Mouse (Mus musculus) activated CD4-positive, CD25-positive, alpha-beta regulatory T cell, adult 9 weeks (primary cell): ENCODE results near the gene Gm11562. TPM values are rescaled to one million over a fixed set of nuclear protein-coding genes. Genes with fewer than 3 reads are reported as not detected.

Experiments used
- polyA plus RNA-seq: library from polyadenylated mRNA; unstranded; fragments of 100-300 nt; shearing (Covaris generic); gene quantifications from one replicate; pipeline ENCODE4 v1.2.1, GENCODE M21; 2017

Gm11562 gene
- polyA plus RNA-seq = not detected

GRCm38 (mm10) chr11:99620335-99620734, at the start of gene Gm11562:
TSS of gene Gm11562 (minus strand) at chr11:99620435.

GRCm38 (mm10) chr11:99665860-99666259, 45.6 kb upstream of the Gm11562 start, which contains the start of gene Krtap4-6:
TSS of gene Krtap4-6 (minus strand) at chr11:99665960.

DNA sequence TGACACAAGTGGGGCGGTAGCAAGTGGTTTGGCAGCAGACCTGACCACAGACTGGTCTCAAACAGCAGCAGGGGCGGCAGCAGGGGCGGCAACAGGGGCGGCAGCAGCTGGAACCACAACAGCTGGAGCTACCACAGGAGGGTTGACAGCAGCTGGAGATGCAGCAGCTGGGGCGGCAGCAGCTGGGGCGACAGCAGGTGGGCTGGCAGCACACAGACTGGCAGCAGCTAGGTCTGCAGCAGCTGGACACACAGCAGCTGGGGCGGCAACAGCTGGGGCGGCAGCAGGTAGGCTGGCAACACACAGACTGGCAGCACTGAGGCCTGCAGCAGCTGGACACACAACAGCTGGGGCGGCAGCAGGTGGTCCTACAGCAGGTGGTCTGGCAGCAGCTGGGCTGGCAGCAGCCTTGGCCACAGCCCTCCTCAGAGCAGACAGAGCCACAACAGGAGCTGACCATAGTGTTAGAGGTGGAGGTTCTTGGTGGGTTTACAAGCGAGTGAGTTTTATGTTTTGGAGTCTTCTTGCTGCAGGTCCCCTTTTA, 38.3 kb upstream of the Gm11562 start, which contains the start of gene Gm11563:
TSS of gene Gm11563 (minus strand) at position 494 of the 544 bp plus-strand sequence.

DNA sequence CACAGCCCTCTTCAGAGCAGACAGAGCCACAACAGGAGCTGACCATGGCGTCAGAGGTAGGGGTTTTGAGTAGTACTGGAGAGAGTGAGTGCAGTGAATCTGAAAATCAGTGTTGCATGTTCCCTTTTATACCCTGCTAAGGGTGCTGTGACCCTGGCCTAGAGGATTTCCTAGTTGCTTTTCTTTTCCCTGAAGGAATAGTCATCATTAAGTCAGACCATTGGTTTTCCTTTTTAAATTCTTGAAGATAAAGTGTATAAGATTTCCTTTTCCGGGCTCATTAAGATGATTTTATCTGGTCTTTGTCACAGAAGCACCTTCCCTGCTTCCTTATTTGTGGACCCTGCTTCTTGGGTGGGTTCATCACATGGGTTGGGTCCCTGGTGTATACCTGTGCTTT, 29.9 kb upstream of the Gm11562 start, which contains the start of gene Gm11555:
TSS of gene Gm11555 (minus strand) at position 101 of the 400 bp plus-strand sequence.

DNA sequence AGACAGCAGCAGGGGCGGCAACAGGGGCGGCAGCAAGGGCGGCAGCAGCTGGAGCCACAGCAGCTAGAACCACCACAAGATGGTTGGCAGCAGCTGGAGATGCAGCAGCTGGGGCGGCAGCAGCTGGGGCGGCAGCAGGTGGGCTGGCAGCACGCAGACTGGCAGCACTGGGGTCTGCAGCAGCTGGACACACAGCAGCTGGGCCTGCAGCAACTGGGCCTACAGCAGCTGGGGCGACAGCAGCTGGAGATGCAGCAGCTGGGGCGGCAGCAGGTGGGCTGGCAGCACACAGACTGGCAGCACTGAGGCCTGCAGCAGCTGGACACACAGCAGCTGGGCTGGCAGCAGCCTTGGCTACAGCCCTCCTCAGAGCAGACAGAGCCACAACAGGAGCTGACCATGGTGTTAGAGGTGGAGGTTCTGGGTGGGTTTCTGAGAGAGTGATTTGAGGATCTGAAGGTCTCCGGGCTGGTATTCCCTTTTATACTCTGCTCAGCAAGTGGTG, 23.5 kb upstream of the Gm11562 start, which contains the start of gene Krtap4-7:
TSS of gene Krtap4-7 (minus strand) at position 455 of the 505 bp plus-strand sequence.

DNA sequence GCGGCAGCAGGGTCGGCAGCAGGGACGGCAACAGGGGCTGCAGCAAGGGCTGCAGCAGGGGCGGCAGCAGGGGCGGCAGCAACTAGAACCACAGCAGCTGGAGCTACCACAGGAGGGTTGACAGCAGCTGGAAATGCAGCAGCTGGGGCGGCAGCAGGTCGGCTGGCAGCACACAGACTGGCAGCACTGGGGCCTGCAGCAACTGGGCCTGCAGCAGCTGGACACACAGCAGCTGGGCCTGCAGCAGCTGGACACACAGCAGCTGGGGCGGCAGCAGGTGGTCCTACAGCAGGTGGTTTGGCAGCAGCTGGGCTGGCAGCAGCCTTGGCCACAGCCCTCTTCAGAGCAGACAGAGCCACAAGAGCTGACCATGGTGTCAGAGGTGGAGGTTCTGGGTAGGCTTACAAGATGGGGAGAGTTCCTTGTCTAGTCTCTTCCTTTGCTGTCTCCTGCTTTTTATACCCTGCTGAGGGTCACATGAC, 14.5 kb upstream of the Gm11562 start, which contains the start of gene Krtap4-2:
TSS of gene Krtap4-2 (minus strand) at position 432 of the 482 bp plus-strand sequence.

GRCm38 (mm10) chr11:99628138-99628537, 7.9 kb upstream of the Gm11562 start, which contains the start of gene Krtap4-1:
TSS of gene Krtap4-1 (minus strand) at chr11:99628238.

DNA sequence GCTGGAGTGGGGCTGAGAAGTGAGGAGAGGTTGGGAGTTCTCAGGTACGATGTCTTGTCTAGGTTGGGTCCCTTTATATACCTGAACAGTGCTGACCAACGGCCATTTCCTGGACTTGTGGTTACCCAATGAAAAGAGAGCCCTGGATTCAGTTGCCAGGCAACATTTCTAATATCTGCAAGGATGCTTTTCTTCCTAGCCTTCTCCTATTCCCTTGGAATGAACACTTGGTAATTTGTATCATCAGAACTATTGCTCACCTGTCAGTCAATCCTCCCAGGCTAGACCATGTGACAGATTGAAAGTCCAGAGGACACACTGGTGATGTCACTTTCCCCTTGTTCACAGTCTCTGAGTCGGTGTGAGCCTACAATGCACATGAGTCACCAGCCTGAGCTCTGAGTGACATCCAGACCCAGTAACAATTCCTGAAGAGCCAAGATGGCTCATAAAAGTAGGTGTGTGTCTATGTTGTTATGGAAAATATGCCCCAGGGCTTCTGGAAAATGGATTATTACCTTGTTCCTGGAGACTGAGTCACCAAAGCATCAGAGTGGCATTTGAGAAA, 5.4 kb downstream of the Gm11562 start, which contains the start of gene Krtap2-4:
TSS of gene Krtap2-4 (minus strand) at position 51 of the 568 bp plus-strand sequence.

GRCm38 (mm10) chr11:99610089-99610488, 10.1 kb downstream of the Gm11562 start, which contains the start of gene Gm11937:
TSS of gene Gm11937 (minus strand) at chr11:99610189.

GRCm38 (mm10) chr11:99603208-99603607, 17.0 kb downstream of the Gm11562 start, which contains the start of gene Gm11938:
TSS of gene Gm11938 (minus strand) at chr11:99603308.

DNA sequence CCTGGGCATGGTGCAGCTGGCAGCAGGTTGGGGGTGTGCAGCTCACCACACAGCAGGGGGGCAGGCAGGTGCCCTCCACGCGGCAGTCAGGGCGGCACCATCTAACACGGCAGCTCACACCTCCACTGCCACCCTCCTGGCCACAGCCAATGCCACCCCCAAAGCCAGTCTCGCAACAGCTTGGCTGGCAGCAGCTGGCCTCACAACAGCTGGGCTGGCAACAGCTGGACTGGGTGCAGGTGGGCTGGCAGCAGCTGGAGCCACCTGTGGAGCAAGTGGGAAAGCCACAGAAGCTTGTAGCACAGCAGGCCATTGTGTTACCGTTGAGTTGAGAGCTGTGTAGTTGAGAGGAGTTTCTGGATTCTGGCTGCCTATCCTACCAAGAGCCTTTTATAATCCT, 22.5 kb downstream of the Gm11562 start, which contains the start of gene Krtap9-3:
TSS of gene Krtap9-3 (minus strand) at position 364 of the 400 bp plus-strand sequence.

DNA sequence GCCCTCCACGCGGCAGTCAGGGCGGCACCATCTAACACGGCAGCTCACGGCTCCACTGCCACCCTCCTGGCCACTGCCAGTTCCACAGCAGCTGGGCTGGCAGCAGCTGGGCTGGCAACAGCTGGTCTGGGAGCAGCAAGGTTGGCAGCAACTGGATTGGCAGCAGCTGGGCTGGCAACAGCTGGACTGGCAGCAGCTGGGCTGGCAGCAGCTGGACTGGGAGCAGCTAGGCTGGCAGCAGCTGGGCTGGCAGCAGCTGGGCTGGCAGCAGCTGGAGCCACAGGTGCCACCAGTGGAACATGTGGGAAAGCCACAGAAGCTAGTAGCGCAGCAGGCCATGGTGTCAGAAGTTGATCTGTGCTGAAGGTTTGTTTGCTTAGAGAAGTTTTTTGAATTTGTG, 29.3 kb downstream of the Gm11562 start, which contains the start of gene Krtap1-3:
TSS of gene Krtap1-3 (minus strand) at position 359 of the 400 bp plus-strand sequence.

GRCm38 (mm10) chr11:99583245-99583704, 37.0 kb downstream of the Gm11562 start, which contains the start of gene Krtap1-4:
TSS of gene Krtap1-4 (minus strand) at chr11:99583654.

GRCm38 (mm10) chr11:99580636-99581035, 39.6 kb downstream of the Gm11562 start, which contains the start of gene Krtap1-5:
TSS of gene Krtap1-5 (minus strand) at chr11:99581016.

Other genes starting within 250 kb of the Gm11562 start
- not detected for gene Krt28, start 245.5 kb downstream of the Gm11562 start, polyA plus RNA-seq
- 12.6 TPM for gene Krt10, start 231.1 kb downstream of the Gm11562 start, polyA plus RNA-seq
- not detected for gene Krt12, start 198.2 kb downstream of the Gm11562 start, polyA plus RNA-seq
- gene Krt20, start 182.3 kb downstream of the Gm11562 start, polyA plus RNA-seq = not detected
- not detected for gene Krt23, start 127.3 kb downstream of the Gm11562 start, polyA plus RNA-seq
- gene Krt39, start 99.1 kb downstream of the Gm11562 start, polyA plus RNA-seq = not detected
- gene Krt40, start 77.3 kb downstream of the Gm11562 start, polyA plus RNA-seq = not detected
- gene Krtap3-3, start 69.6 kb downstream of the Gm11562 start, polyA plus RNA-seq = not detected
- gene Krtap3-2, start 63.6 kb downstream of the Gm11562 start, polyA plus RNA-seq = not detected
- not detected for gene Gm11939, start 61.0 kb downstream of the Gm11562 start, polyA plus RNA-seq
- not detected for gene Krtap3-1, start 53.8 kb downstream of the Gm11562 start, polyA plus RNA-seq
- not detected for gene Krtap1-5, start 39.4 kb downstream of the Gm11562 start, polyA plus RNA-seq
- not detected for gene Krtap1-4, start 36.8 kb downstream of the Gm11562 start, polyA plus RNA-seq
- not detected for gene Krtap1-3, start 29.1 kb downstream of the Gm11562 start, polyA plus RNA-seq
- not detected for gene Krtap9-3, start 22.3 kb downstream of the Gm11562 start, polyA plus RNA-seq
- gene Gm11938, start 17.1 kb downstream of the Gm11562 start, polyA plus RNA-seq = not detected
- not detected for gene Gm11937, start 10.2 kb downstream of the Gm11562 start, polyA plus RNA-seq
- gene Krtap2-4, start 5.6 kb downstream of the Gm11562 start, polyA plus RNA-seq = not detected
- gene Krtap4-1, start 7.8 kb upstream of the Gm11562 start, polyA plus RNA-seq = not detected
- gene Krtap4-2, start 14.6 kb upstream of the Gm11562 start, polyA plus RNA-seq = not detected
- gene Krtap4-7, start 23.7 kb upstream of the Gm11562 start, polyA plus RNA-seq = not detected
- not detected for gene Gm11555, start 29.8 kb upstream of the Gm11562 start, polyA plus RNA-seq
- gene Gm11563, start 38.5 kb upstream of the Gm11562 start, polyA plus RNA-seq = not detected
- gene Krtap4-6, start 45.5 kb upstream of the Gm11562 start, polyA plus RNA-seq = not detected
- not detected for gene Gm14190, start 70.3 kb upstream of the Gm11562 start, polyA plus RNA-seq
- not detected for gene Gm14180, start 113.9 kb upstream of the Gm11562 start, polyA plus RNA-seq
- gene Gm11595, start 152.5 kb upstream of the Gm11562 start, polyA plus RNA-seq = not detected
- gene Krtap4-8, start 160.3 kb upstream of the Gm11562 start, polyA plus RNA-seq = not detected
- gene Krtap4-9, start 164.8 kb upstream of the Gm11562 start, polyA plus RNA-seq = not detected
- not detected for gene Gm11596, start 173.0 kb upstream of the Gm11562 start, polyA plus RNA-seq
- not detected for gene Gm11569, start 178.5 kb upstream of the Gm11562 start, polyA plus RNA-seq
- gene Gm11554, start 184.0 kb upstream of the Gm11562 start, polyA plus RNA-seq = not detected
- gene Krtap4-13, start 189.5 kb upstream of the Gm11562 start, polyA plus RNA-seq = not detected
- gene Gm11564, start 195.2 kb upstream of the Gm11562 start, polyA plus RNA-seq = not detected
- not detected for gene 2300003K06Rik, start 217.6 kb upstream of the Gm11562 start, polyA plus RNA-seq
- not detected for gene Krtap4-16, start 231.2 kb upstream of the Gm11562 start, polyA plus RNA-seq
- not detected for gene Gm11568, start 237.5 kb upstream of the Gm11562 start, polyA plus RNA-seq
- not detected for gene Gm11559, start 244.0 kb upstream of the Gm11562 start, polyA plus RNA-seq